Mouse (Mus musculus) midbrain, embryonic 11.5 days (tissue): Measurements from ENCODE around the gene Lrrc20. TPM values are rescaled to one million over a fixed set of nuclear protein-coding genes. Genes with fewer than 3 reads are reported as not detected.
A peak's percentile ranks its signal among the peaks of the same experiment; 100 is the strongest.
"Not testable (repeated sequence)": the region's sequence is repeated elsewhere in the genome, so short reads cannot be mapped to it uniquely, and the experiment has no call there.

ENCODE experiments used
- ATAC-seq: fragments of 200-750 bp; cut with Nextera tagmentation; 2 replicates; pipeline ENCODE4 v1.8.0; 2017; ENCODE audit warnings: moderate TSS enrichment, moderate library complexity; ENCODE audit not compliant: low FRiP score
- DNase-seq: peaks from one replicate; pipeline ENCODE4 v3.0.0; 2015; ENCODE audit warnings: low spot score; ENCODE audit errors: missing footprints
- H3K27ac ChIP-seq: fragments of 300-500 bp; sonication (generic); 2 replicates; pipeline ENCODE4 v1.5.1; 2014; ENCODE audit warnings: low read depth, low read length
- H3K27me3 ChIP-seq: fragments of 300-500 bp; sonication (generic); 2 replicates; pipeline ENCODE4 v1.6.1; 2014; ENCODE audit warnings: mild to moderate bottlenecking, low read length, moderate library complexity, mixed read lengths; ENCODE audit not compliant: control insufficient read depth, insufficient read depth
- H3K36me3 ChIP-seq: fragments of 300-500 bp; sonication (generic); 2 replicates; pipeline ENCODE4 v1.6.1; 2014; ENCODE audit warnings: mild to moderate bottlenecking, low read length, moderate library complexity, mixed read lengths; ENCODE audit not compliant: control insufficient read depth, insufficient read depth
- H3K4me1 ChIP-seq: fragments of 300-500 bp; sonication (generic); 2 replicates; pipeline ENCODE4 v1.6.1; 2014; ENCODE audit warnings: low read length; ENCODE audit not compliant: control insufficient read depth, insufficient read depth
- H3K4me2 ChIP-seq: fragments of 300-500 bp; sonication (generic); 2 replicates; pipeline ENCODE4 v1.6.1; 2014; ENCODE audit warnings: mild to moderate bottlenecking, moderate library complexity
- H3K4me3 ChIP-seq: fragments of 300-500 bp; sonication (generic); 2 replicates; pipeline ENCODE4 v1.5.1; 2014; ENCODE audit warnings: low read depth, low read length
- H3K9ac ChIP-seq: fragments of 300-500 bp; sonication (generic); 2 replicates; pipeline ENCODE4 v1.6.1; 2014; ENCODE audit warnings: low read length
- H3K9me3 ChIP-seq: fragments of 300-500 bp; sonication (generic); 2 replicates; pipeline ENCODE4 v1.6.1; 2016; ENCODE audit warnings: low read length; ENCODE audit not compliant: control insufficient read depth
- WGBS: fragments of 180-500 bp; shearing (Covaris S2); extraction: QIAGEN DNeasy Blood & Tissue Kit; methylation state at CpG from one replicate; pipeline ENCODE4 v1.1.7; 2014; 5-methylcytosine and 5-hydroxymethylcytosine counted together
- polyA plus RNA-seq: library from polyadenylated mRNA; unstranded; fragments of >200 nt; fragmentation: Nextera tagmentation; extraction: Ambion mirVana; gene quantifications from 2 replicates; pipeline ENCODE4 v1.2.1, GENCODE M21; 2014

Gene Lrrc20
- polyA plus RNA-seq, 1 experiment from 2014 or later, result 9.8 TPM

GRCm38 (mm10) chr10:61604376-61605065, 128.9 kb downstream of the Lrrc20 start:
- Histone ChIP-seq H3K4me3 (no peak overlapping the region), H3K4me2 (no peak overlapping the region), H3K4me1 (0 out of 2 replicates have a peak, but pooled peaks cover 2% of the 10 kb centered on the region), H3K27ac (no peak overlapping the region), H3K9ac (no peak overlapping the region), H3K36me3 (no peaks in the 10 kb centered on the region), H3K9me3 (no peaks in the 10 kb centered on the region), H3K27me3 (no peaks in the 10 kb centered on the region)
- ATAC-seq (no peak), DNase-seq (peak; percentile 8)
- WGBS, result 74% methylated on average over 10 of the region's 10 CpGs

GRCm38 (mm10) chr10:61605381-61605780, 129.8 kb downstream of the Lrrc20 start:
- not testable (repeated sequence) for H3K36me3 ChIP-seq, ATAC-seq, H3K4me1 ChIP-seq, H3K4me2 ChIP-seq, H3K9ac ChIP-seq, H3K4me3 ChIP-seq, H3K27me3 ChIP-seq, H3K9me3 ChIP-seq, H3K27ac ChIP-seq
- peak; percentile 64 for DNase-seq
- 72% methylated on average over 11 of the region's 11 CpGs for WGBS

GRCm38 (mm10) chr10:61605851-61606250, 130.2 kb downstream of the Lrrc20 start:
- no peaks in the 10 kb centered on the region for H3K27me3 ChIP-seq
- DNase-seq, result peak; percentile 98
- no peak overlapping the region for H3K4me3 ChIP-seq
- no peaks in the 10 kb centered on the region for H3K9me3 ChIP-seq
- no peak for ATAC-seq
- no peak overlapping the region for H3K9ac ChIP-seq
- H3K27ac ChIP-seq, result no peak overlapping the region
- no peaks in the 10 kb centered on the region for H3K36me3 ChIP-seq
- WGBS, result 22% methylated on average over 8 of the region's 8 CpGs
- 0 out of 2 replicates have a peak, but pooled peaks cover 2% of the 10 kb centered on the region for H3K4me1 ChIP-seq
- H3K4me2 ChIP-seq, result no peak overlapping the region

- DNase-seq, result peak; percentile 51
- no peaks in the 10 kb centered on the region for H3K27me3 ChIP-seq
- H3K4me3 ChIP-seq, result no peak overlapping the region
- H3K4me2 ChIP-seq, result no peak overlapping the region
- H3K4me1 ChIP-seq, result no peaks in the 10 kb centered on the region
- no peak overlapping the region for H3K27ac ChIP-seq
- ATAC-seq, result no peak
- H3K9ac ChIP-seq, result no peak overlapping the region
- H3K9me3 ChIP-seq, result no peaks in the 10 kb centered on the region
- H3K36me3 ChIP-seq, result no peaks in the 10 kb centered on the region
Observed at GRCm38 (mm10) chr10:61608233-61608632, 132.6 kb downstream of the Lrrc20 start.

GRCm38 (mm10) chr10:61610650-61611235, 135.1 kb downstream of the Lrrc20 start:
- no peaks in the 10 kb centered on the region for H3K27me3 ChIP-seq
- no peaks in the 10 kb centered on the region for H3K36me3 ChIP-seq
- DNase-seq (peak; percentile 54), ATAC-seq (no peak)
- H3K27ac ChIP-seq, result no peak overlapping the region
- H3K9me3 ChIP-seq, result no peaks in the 10 kb centered on the region
- no peaks in the 10 kb centered on the region for H3K4me1 ChIP-seq
- WGBS, result 72% methylated on average over 8 of the region's 8 CpGs
- H3K4me3 ChIP-seq, result no peak overlapping the region
- no peak overlapping the region for H3K4me2 ChIP-seq
- no peak overlapping the region for H3K9ac ChIP-seq

- Histone ChIP-seq H3K9ac (no peak overlapping the region), H3K36me3 (no peaks in the 10 kb centered on the region), H3K4me2 (no peak overlapping the region), H3K9me3 (no peaks in the 10 kb centered on the region), H3K4me1 (no peaks in the 10 kb centered on the region), H3K27me3 (no peaks in the 10 kb centered on the region), H3K27ac (no peak overlapping the region), H3K4me3 (no peak overlapping the region)
- DNase-seq (no peak), ATAC-seq (no peak)
- WGBS, result 92% methylated on average over 7 of the region's 7 CpGs
Observed at GRCm38 (mm10) chr10:61614311-61614710, 138.7 kb downstream of the Lrrc20 start.

- H3K4me3 ChIP-seq, result no peak overlapping the region
- DNase-seq (no peak), ATAC-seq (no peak)
- no peaks in the 10 kb centered on the region for H3K36me3 ChIP-seq
- no peaks in the 10 kb centered on the region for H3K9me3 ChIP-seq
- no peak overlapping the region for H3K9ac ChIP-seq
- WGBS, result 79% methylated on average over 2 of the region's 2 CpGs
- H3K4me2 ChIP-seq, result no peak overlapping the region
- H3K27me3 ChIP-seq, result no peaks in the 10 kb centered on the region
- H3K27ac ChIP-seq, result no peak overlapping the region
- no peaks in the 10 kb centered on the region for H3K4me1 ChIP-seq
Observed at GRCm38 (mm10) chr10:61618528-61618927, 142.9 kb downstream of the Lrrc20 start.

- WGBS, result 64% methylated on average over 9 of the region's 9 CpGs
- Histone ChIP-seq H3K4me3 (no peak overlapping the region), H3K9me3 (no peaks in the 10 kb centered on the region), H3K4me1 (peaks cover 4% of the 10 kb centered on the region; the same call in 1 of the 2 replicates), H3K27me3 (peaks cover 19% of the 10 kb centered on the region), H3K9ac (no peak overlapping the region), H3K4me2 (no peak overlapping the region), H3K27ac (no peak overlapping the region), H3K36me3 (no peaks in the 10 kb centered on the region)
- DNase-seq (no peak), ATAC-seq (no peak)
Observed at GRCm38 (mm10) chr10:61621681-61622080, 146.1 kb downstream of the Lrrc20 start.

- H3K27me3 ChIP-seq, result peaks cover 19% of the 10 kb centered on the region
- ATAC-seq, result not testable (repeated sequence)
- WGBS, result 76% methylated on average over 3 of the region's 3 CpGs
Observed at GRCm38 (mm10) chr10:61623874-61624273, 148.3 kb downstream of the Lrrc20 start.

More at GRCm38 (mm10) chr10:61623874-61624273, 148.3 kb downstream of the Lrrc20 start:
- H3K4me3 ChIP-seq, H3K4me1 ChIP-seq, H3K4me2 ChIP-seq, DNase-seq, H3K36me3 ChIP-seq, H3K9ac ChIP-seq, H3K9me3 ChIP-seq, H3K27ac ChIP-seq: not testable (repeated sequence)
